Mouse (Mus musculus) megakaryocyte, adult 5-6 weeks (primary cell): Measurements from ENCODE around the gene Ltb. TPM values are rescaled to one million over a fixed set of nuclear protein-coding genes. Genes with fewer than 3 reads are reported as not detected.

Source experiments
- ATAC-seq: 2 replicates; pipeline ENCODE4 v1.8.0; 2016; ENCODE audit warnings: mild to moderate bottlenecking, inconsistent platforms; ENCODE audit not compliant: poor library complexity, severe bottlenecking
- total RNA-seq, 2 experiments: library from RNA; stranded (forward) in 1 of 2; stranded (reverse) in 1 of 2; fragments of 153-499, 151-499 nt in 1 of 2; fragments of 221-1000, 200-1000 nt in 1 of 2; gene quantifications; 2 replicates each; pipeline versions ENCODE4 v1.2.3 to v1.2.4; 2015 to 2017

Ltb gene
- total RNA-seq (2015) (11.7 and 13.3 TPM in 2 replicates), total RNA-seq (2017) (7.3 and 11.2 TPM in 2 replicates)

- ATAC-seq: no peak
These were observed at the start of gene Ltb for GRCm38 (mm10) chr17:35193881-35194843. Gene Ltb (plus strand): TSS chr17:35194439.

- no peak for ATAC-seq
These were observed 48.1 kb upstream of the Ltb start for GRCm38 (mm10) chr17:35146139-35146538.

DNA sequence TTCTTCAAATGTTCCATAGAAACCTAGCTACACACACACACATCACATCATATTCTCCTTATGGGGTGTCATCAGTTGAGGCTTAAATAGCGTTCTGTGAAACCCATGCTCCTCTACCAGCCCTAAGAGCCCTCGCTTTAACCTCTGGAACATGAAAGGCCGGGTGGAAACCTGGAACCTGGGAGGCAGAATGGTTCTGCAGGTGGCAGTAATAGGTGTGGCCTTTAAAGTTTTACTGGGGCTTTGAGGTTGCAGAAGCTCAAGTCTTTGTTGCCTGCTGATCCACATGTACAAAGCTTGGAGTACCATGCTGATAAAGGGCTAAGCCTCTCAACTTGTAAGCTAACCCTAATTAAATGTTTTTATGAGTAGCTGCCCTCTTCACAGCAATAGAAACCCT, 46.9 kb upstream of the Ltb start:
- no peak for ATAC-seq

GRCm38 (mm10) chr17:35147922-35148639, 46.2 kb upstream of the Ltb start:
- ATAC-seq: no peak

DNA sequence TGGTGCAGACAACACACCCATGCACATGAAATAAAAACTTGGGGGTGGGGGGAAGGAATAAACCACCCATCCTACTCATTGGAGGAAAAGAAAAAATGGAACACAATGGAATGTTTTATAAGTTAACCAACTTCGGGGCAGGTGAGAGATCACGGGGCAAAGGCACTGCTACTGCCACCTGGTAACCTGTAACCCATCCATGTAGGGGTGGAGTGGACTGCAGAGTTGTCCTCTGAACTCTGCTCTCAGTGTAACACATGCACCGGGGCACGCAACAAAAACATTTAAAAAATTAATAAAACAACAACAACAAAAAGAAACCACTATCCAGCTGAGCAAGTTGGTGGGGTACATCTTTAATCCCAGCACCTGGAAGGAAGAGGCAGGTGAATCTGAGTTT, 42.1 kb upstream of the Ltb start:
- no peak for ATAC-seq

- ATAC-seq: no peak
These were observed 41.2 kb upstream of the Ltb start for GRCm38 (mm10) chr17:35153077-35153476.

DNA sequence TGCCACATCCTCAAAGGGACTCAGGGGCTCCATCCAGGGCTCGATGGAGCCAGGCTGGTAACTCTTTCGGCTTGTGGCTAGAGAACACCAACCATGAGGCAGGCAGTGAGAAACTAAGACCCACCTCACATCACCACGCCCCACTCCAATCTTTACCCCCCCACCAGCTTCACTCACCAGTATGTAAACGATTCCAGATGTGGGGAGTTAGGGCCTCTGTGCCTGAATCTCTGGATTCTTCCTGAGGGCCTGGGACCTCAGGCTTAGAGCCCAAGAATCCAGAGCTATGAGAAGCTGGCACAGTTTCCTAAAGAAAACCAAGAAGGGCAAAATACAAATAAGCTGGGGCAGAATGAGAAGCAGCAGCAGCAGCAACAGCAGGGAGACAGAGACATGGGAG, 40.3 kb upstream of the Ltb start:
- ATAC-seq: no peak

- no peak for ATAC-seq
These were observed 39.6 kb upstream of the Ltb start for GRCm38 (mm10) chr17:35154616-35155015.

DNA sequence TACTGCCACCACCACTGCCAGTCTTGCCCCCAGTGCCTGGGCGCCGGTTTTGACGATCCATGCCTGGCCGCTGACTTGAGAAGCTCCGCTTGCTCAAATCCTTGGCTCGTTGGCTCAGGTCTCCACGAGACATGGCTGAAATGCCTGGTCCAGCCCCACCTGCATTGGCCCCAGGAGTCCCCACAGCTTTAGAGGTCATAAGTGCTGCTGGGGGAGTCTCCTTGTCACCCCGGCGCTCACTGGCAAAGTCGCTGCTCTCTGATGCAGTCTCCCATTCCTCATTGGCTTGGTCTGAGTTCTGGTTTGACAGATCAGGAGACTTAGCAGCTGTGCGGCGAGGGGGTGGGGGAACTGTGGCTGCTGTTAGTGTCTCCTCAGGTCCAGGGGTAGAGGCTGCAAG, 38.8 kb upstream of the Ltb start:
- no peak for ATAC-seq

- no peak for ATAC-seq
These were observed 37.6 kb upstream of the Ltb start for GRCm38 (mm10) chr17:35156461-35157200.

DNA sequence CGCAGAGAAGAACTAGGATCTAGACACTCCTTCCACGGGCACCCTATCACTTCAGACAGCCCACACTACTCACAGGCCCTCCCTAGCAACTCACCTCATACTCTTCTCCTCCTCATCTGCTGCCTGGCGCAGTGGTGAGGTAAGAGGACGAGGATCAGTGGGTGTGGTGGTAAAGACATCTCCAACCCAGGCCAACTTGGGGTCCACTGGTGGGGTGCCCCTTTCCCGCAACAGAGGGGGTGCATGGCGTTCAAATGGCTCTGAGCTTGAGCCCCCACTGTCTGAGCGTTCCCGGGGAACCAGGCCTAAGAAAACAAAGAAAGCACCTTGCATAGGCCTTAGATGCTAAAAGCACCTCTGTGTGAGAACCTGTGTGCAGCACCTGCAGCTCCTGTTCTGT, 37.0 kb upstream of the Ltb start:
- no peak for ATAC-seq

DNA sequence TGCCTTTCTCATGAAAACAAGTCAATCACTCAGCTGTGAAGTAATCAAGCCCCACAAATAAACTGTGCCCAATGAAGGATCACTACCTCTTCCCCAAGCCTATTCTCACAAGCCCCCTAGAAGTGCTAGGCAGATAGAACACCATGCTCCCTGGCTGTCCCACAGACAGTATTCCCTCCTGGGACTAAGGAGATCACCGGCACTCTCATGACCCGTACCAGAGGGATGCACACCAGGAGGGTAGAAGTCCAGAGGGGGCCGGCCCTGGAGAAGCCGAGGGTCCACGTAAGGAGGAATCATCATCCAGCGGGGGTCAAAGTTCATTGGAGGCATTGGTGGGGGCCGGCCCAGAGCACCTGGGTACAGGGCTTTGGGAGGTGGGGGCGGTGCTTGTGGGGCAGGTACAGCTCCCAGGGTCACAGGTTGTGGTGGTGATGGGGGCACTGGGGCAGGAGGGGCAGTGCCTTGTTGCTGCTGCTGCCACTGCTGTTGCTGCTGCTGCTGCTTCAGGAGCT, 36.5 kb upstream of the Ltb start:
- ATAC-seq: no peak

DNA sequence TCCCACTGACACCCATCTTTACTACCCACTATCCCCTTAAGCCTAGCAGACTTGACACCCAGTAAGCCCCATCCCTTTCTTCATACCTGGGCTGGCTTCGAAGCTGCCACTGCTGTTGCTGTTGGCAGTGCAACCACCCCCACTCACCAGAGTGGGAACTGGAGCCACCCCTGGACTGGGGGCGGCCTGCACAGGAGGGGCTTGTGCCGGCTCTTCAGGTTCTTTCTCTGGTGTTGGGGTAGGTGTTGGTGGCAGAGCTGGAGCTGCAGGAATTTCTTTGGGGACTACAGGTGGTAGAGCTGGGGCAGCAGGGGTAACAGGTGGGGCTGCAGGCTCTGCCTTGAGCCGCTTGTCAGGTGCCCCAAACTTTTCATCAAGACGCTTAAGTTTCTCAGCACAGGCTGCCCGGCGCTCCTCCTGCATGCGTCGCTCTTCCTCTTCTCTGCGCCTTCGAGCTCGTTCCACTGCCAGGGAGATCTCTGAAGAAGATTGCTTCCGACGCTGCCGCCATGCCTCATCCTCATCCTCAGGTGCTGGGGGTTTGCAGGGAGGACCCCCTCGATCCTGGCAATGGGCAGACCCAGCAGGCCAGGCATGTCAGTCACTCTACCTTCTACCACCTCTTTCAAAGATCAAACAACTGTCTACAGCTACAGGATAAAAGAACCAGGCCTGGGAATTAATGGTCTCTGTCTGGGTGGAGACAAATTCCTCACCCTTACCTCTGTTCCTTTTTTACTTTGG, 35.2 kb upstream of the Ltb start:
- ATAC-seq: no peak

- ATAC-seq: no peak
These were observed 34.6 kb upstream of the Ltb start for GRCm38 (mm10) chr17:35159638-35160037.

- ATAC-seq: no peak
These were observed 32.8 kb upstream of the Ltb start for GRCm38 (mm10) chr17:35161421-35161820.

DNA sequence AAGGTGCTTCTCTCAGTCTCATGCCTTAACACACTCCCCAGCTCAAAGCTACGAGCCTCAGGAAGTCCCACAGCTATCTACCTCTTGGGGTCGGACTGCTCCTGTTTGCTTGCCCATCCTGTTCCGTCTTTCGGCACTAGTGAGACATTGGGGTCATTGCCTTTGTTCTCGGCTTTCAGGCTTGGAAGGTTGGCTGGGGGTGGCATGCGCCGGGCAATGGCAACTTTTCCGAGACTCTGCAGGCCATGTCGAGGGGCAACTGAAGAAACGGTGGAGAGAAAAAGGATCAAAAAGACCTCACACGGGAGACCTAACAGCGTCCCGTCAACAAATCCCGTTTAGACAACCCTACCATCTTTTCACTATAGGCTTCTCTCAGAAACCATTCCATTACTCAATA, 32.1 kb upstream of the Ltb start:
- ATAC-seq: no peak

DNA sequence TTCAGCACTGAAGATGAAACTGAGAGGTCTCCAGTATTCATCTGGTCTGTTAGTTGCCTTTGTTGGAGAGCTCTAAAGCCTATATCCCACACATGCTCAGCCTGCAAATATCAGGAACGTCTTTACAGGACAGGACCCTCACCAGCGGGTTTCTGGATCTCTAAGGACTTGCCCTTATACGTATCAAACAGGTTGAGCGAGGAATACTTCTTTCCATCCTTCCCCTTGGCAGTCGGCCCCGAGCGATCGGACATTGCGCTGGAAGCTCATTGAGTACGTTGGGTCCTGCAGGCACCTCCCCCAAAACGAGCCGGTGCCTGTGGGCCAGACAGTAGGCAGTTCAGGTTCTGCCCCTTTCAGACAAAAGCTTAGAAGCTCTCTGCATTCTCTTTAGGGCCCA, 31.5 kb upstream of the Ltb start:
- ATAC-seq: no peak

DNA sequence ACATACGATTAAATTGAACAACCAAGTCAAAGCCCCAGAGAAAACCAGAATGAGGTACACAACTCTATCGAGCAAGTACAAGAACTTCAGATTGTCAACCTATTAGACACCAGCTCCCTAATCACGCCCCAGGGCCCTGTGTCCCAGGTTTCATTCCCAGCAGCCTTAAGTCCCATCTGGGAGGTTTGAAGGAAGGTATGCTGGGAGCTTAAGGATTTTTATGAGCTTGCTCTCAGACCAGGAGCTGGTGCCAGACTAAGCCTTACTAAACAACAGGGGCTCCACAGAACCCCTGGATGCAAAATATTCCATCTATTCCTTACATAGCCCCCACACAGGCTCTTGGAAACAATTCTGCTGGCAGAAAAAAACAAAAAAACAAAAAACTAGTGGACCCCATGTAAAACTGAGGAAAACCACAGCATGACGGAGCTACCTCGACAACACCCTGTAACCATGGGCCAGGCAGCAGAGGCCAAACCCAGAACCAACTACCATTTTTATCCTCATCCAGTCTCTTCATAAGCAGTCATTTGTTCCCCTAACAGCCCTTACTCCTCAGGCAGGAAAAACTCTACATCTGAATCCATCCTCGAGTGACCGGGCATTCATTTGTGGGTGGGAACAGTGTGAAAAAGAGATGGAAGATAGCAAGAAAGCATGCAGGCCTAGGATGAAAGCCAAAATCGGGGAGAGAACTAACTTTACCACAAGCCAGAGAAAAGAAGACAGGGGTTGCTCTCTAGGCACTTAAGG, 30.7 kb upstream of the Ltb start:
- no peak for ATAC-seq

GRCm38 (mm10) chr17:35164218-35164567, 30.0 kb upstream of the Ltb start:
- ATAC-seq: no peak
